Mouse (Mus musculus) liver, adult 2 months (tissue): ENCODE results near the gene Eno2. TPM values are rescaled to one million over a fixed set of nuclear protein-coding genes. Genes with fewer than 3 reads are reported as not detected.
A peak's percentile ranks its signal among the peaks of the same experiment; 100 is the strongest.
"Not testable (repeated sequence)": the region's sequence is repeated elsewhere in the genome, so short reads cannot be mapped to it uniquely, and the experiment has no call there.

Source experiments
- DNase-seq: peaks from one replicate; pipeline ENCODE4 v3.0.0-alpha.2; 2011; ENCODE audit warnings: low read depth, low spot score; ENCODE audit errors: extremely low read depth
- H3K27ac ChIP-seq: fragments of 200-500 bp; replicated peaks from 2 replicates; pipeline ENCODE4 v1.5.1; 2012; ENCODE audit warnings: low read depth, mild to moderate bottlenecking, control low read depth, inconsistent platforms, low read length; ENCODE audit not compliant: insufficient read depth
- H3K27me3 ChIP-seq: fragments of 200-500 bp; 2 replicates; pipeline ENCODE4 v1.6.1; 2012; ENCODE audit warnings: mild to moderate bottlenecking, moderate library complexity, low read length, inconsistent platforms; ENCODE audit not compliant: control insufficient read depth, insufficient read depth
- H3K36me3 ChIP-seq: fragments of 200-500 bp; 2 replicates; pipeline ENCODE4 v1.6.1; 2012; ENCODE audit warnings: low read length, inconsistent platforms; ENCODE audit not compliant: control insufficient read depth, insufficient read depth
- H3K4me1 ChIP-seq: fragments of 200-500 bp; 2 replicates; pipeline ENCODE4 v1.6.1; 2011; ENCODE audit warnings: low read length; ENCODE audit not compliant: control insufficient read depth, insufficient read depth
- H3K4me3 ChIP-seq: fragments of 200-500 bp; 2 replicates; pipeline ENCODE4 v1.5.1; 2011; ENCODE audit warnings: low read depth, mild to moderate bottlenecking, control low read depth, low read length, moderate library complexity; ENCODE audit not compliant: insufficient read depth
- H3K79me2 ChIP-seq: fragments of 200-500 bp; 2 replicates; pipeline ENCODE4 v1.6.1; 2012; ENCODE audit warnings: inconsistent platforms, mild to moderate bottlenecking, low read length, moderate library complexity; ENCODE audit not compliant: control insufficient read depth, insufficient read depth
- H3K9ac ChIP-seq: fragments of 200-500 bp; 2 replicates; pipeline ENCODE4 v1.6.1; 2012; ENCODE audit warnings: low read depth, mild to moderate bottlenecking, control low read depth, inconsistent platforms, low read length
- CTCF ChIP-seq: fragments of 200-500 bp; IDR thresholded peaks from 2 replicates; pipeline ENCODE4 v1.5.1; 2011; ENCODE audit warnings: low read depth, low read length, control low read depth
- POLR2A ChIP-seq: fragments of 200-500 bp; IDR thresholded peaks from 2 replicates; pipeline ENCODE4 v1.6.1; 2011; ENCODE audit warnings: low read length, control low read depth; ENCODE audit not compliant: insufficient read depth; ENCODE audit errors: extremely low read depth
- WGBS: fragments of 180-500 bp; shearing (Covaris S2); methylation state at CpG from one replicate; pipeline ENCODE4 v1.1.7; 2018; 5-methylcytosine and 5-hydroxymethylcytosine counted together
- polyA plus RNA-seq: library from polyadenylated mRNA; depleted of rRNA; stranded (reverse); fragments of >200 nt; gene quantifications from 2 replicates; pipeline ENCODE4 v1.2.3, GENCODE M21; 2012
- total RNA-seq: library from RNA; depleted of rRNA; stranded (reverse); fragments of >200 nt; gene quantifications from 2 replicates; pipeline ENCODE4 v1.2.3, GENCODE M21; 2014

Gene Eno2
- total and polyA plus RNA-seq, 2 experiments, result 0.09 to 0.34 TPM

DNA sequence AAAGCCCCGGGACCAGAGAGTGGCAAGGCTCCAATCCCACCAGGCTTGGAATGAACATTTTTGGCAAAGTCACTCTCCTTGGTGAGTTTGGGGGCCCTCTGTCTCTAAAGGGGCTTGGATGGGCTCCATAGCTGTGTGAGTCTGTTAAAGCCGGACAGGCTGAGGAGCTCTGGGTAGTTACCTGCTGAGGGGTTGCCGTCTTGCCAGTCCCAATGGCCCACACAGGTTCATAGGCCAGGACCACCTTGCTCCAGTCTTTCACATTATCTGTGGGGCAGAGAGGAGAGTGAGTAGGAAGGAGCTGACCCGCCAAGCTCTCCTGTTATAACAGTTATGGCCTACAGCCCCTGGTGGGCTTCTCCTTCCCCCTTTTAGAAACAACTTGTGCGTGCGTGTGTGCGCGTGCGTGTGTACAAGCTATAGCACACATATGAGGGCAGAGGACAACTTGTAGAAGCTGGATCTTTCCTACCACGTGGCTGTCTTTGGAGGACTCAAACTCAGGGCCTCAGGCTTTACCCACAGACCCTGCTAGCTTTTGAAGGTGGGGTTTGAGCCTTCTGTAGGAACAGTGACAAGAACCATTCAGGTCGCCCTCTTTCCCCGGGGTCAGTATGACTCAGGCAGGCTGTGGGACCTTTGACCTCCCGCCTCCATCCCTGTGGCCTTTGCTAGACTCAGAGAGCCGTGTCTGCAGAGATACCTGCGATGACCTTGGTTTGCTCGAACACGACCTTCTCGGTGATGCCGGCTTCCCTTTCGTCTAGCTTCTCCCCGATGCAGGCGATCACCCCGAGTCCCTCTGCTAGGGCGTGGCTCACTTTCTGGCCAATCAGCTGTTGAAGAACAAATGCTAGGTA lies 42.5 kb upstream of the Eno2 start:
- 45% methylated on average over 24 of the region's 24 CpGs for whole genome bisulfite sequencing
- H3K36me3 ChIP-seq, result peaks cover 8% of the 10 kb centered on the region
- no peaks in the 10 kb centered on the region for H3K79me2 ChIP-seq
- TF ChIP-seq CTCF, result no peak
- DNase-seq, result peak; percentile 70
- no peaks in the 10 kb centered on the region for H3K27me3 ChIP-seq
- peaks cover 23% of the 10 kb centered on the region for H3K4me1 ChIP-seq
- H3K4me3 ChIP-seq, result peak overlapping the region; percentile 80
- peak overlapping the region; percentile 79 for H3K9ac ChIP-seq
- peak overlapping the region; percentile 78 for H3K27ac ChIP-seq

DNA sequence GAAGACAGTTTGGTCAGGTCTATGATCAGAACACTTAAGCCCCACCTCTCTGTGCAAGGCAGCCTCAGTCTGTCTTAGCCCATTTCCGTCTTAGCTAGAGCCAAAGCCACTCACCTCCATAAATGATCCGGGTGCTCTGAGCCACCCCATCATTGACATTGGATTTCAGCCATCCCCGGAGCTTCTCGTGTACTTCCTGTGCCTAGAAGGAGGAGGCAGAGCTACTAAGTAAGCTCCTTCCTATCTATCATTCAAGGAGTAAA lies 41.9 kb upstream of the Eno2 start:
- peak; percentile 33 for DNase-seq
- H3K79me2 ChIP-seq, result no peaks in the 10 kb centered on the region
- no peak overlapping the region for H3K27ac ChIP-seq
- WGBS, result 10% methylated on average over 4 of the region's 4 CpGs
- TF ChIP-seq CTCF (no peak), POLR2A (no peak)
- peaks cover 25% of the 10 kb centered on the region for H3K4me1 ChIP-seq
- H3K4me3 ChIP-seq, result no peak overlapping the region
- H3K27me3 ChIP-seq, result no peaks in the 10 kb centered on the region
- H3K36me3 ChIP-seq, result peaks cover 8% of the 10 kb centered on the region
- H3K9ac ChIP-seq, result no peak overlapping the region

DNA sequence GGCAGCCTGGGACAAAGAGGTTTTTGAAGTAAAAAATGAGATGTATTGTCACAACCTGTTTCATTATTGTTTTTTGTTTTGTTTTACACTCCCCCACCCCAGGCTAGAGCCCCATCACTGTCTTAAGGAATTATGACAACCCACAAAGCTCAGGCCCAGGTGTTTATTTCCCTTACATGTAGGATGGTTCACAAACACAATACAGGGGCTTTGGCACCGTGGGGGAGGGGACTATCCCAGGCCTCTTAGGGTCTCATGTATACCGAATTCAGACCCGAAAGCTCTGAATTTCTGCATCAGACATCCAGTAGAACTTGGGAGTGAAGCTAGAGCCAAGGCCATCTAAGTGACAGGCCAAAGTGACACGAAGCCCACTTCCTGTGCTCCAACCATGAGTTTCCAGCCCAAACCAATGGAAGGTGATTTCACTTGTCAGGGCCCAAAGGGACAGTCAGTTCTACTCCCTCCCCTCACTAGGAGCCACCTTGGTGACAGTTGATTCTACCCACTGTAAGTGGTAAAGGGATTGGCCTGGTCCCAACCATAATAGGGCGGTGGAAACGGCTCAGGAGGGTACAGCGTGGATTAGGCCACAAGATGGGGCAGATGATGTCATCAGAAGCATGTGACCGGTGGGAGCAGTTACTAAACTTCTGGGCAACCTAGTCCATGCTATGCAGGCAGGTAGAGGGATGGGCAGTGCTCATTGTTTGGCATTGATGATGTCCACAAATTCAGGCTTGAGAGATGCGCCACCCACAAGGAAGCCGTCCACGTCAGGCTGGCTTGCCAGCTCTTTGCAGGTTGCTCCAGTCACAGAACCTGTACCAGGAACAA lies 41.3 kb upstream of the Eno2 start:
- H3K27me3 ChIP-seq, result not testable (repeated sequence)
- WGBS, result 76% methylated on average over 11 of the region's 11 CpGs

DNA sequence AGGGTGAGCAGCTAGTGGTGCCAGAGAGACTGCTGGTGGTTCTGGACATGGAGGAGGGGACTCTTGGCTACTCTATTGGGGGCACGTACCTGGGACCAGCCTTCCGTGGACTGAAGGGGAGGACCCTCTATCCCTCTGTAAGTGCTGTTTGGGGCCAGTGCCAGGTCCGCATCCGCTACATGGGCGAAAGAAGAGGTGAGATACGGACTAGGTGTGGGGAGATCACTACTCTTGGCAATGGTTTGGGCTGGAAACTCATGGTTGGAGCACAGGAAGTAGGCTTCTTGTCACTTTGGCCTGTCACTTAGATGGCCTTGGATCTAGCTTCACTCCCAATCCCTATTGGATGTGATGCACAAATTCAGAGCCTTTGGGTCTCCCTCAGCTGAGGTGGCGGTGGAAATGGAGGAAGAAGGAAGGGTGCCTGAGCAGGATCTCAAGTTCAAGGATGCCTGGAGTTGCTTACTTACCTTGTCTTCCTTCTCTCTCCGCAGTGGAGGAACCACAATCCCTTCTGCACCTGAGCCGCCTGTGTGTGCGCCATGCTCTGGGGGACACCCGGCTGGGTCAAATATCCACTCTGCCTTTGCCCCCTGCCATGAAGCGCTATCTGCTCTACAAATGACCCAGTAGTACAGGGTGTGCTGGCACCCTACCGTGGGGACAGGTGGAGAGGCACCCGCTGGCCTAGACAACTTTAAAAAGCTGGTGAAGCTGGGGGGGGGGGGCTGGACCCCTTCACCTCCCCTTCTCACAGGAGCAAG lies 40.5 kb upstream of the Eno2 start:
- peaks cover 26% of the 10 kb centered on the region for H3K4me1 ChIP-seq
- peak overlapping the region; percentile 87; the same call in 1 of the 2 replicates for H3K4me3 ChIP-seq
- 0 out of 2 replicates have a peak overlapping the region, but pooled peaks have one; percentile 0 for H3K27ac ChIP-seq
- H3K36me3 ChIP-seq, result peaks cover 8% of the 10 kb centered on the region
- no peak for TF ChIP-seq POLR2A
- TF ChIP-seq CTCF, result no peak
- no peaks in the 10 kb centered on the region for H3K27me3 ChIP-seq
- peak; percentile 38 for DNase-seq
- 39% methylated on average over 14 of the region's 14 CpGs for WGBS
- peak overlapping the region; percentile 29 for H3K9ac ChIP-seq
- H3K79me2 ChIP-seq, result no peaks in the 10 kb centered on the region

More for the DNA sequence above, 41.3 kb upstream of the Eno2 start:
- not testable (repeated sequence) for H3K36me3 ChIP-seq, H3K9ac ChIP-seq, DNase-seq, H3K27ac ChIP-seq, H3K4me3 ChIP-seq, H3K79me2 ChIP-seq
- H3K4me1 ChIP-seq, result peaks cover 26% of the 10 kb centered on the region

GRCm38 (mm10) chr6:124809052-124809774 lies 39.7 kb upstream of the Eno2 start:
- peaks cover 23% of the 10 kb centered on the region for H3K4me1 ChIP-seq
- peak overlapping the region; percentile 87 for H3K4me3 ChIP-seq
- TF ChIP-seq POLR2A (0 out of 2 replicates have a peak, but pooled peaks have one; percentile 44), CTCF (peak; percentile 87)
- peak overlapping the region; percentile 83 for H3K27ac ChIP-seq
- peak overlapping the region; percentile 84 for H3K9ac ChIP-seq
- peak; percentile 63 for DNase-seq
- H3K36me3 ChIP-seq, result peaks cover 8% of the 10 kb centered on the region
- H3K79me2 ChIP-seq, result no peaks in the 10 kb centered on the region
- no peaks in the 10 kb centered on the region for H3K27me3 ChIP-seq
- WGBS, result under 1% methylated on average over 35 of the region's 35 CpGs
